Mouse (Mus musculus) CH12.LX (cell line): ENCODE measurements around the gene Bfsp2. TPM values are rescaled to one million over a fixed set of nuclear protein-coding genes. Genes with fewer than 3 reads are reported as not detected.

Experiments used
- DNase-seq: peaks from one replicate; pipeline ENCODE4 v3.0.0-alpha.2; 2013; ENCODE audit errors: extremely low read depth
- H3K27ac ChIP-seq: 2 replicates; pipeline ENCODE4 v1.5.1; 2012; ENCODE audit warnings: low read depth, mild to moderate bottlenecking, control low read depth, moderate library complexity; ENCODE audit not compliant: insufficient read depth
- H3K27me3 ChIP-seq: replicated peaks from 2 replicates; pipeline ENCODE3; 2012; ENCODE audit warnings: inconsistent platforms
- H3K36me3 ChIP-seq, 2 experiments: replicated peaks in 1 of 2; 2 replicates each; pipeline versions ENCODE3 to v1.6.1; 2012; ENCODE audit warnings: inconsistent platforms in 1 of 2, low read length in 1 of 2, mild to moderate bottlenecking in 1 of 2, mixed read lengths in 1 of 2, moderate library complexity in 1 of 2; ENCODE audit not compliant: control insufficient read depth in 1 of 2, insufficient read depth in 1 of 2
- H3K4me1 ChIP-seq, 2 experiments: 2 replicates each; pipeline ENCODE4 v1.6.1; 2012; ENCODE audit warnings: inconsistent platforms in 1 of 2, moderate library complexity in 1 of 2; ENCODE audit not compliant: insufficient read depth in 2 of 2, control insufficient read depth in 1 of 2
- H3K4me2 ChIP-seq: 2 replicates; pipeline ENCODE4 v1.6.1; 2012; ENCODE audit warnings: low read depth, mild to moderate bottlenecking, control low read depth; ENCODE audit not compliant: poor library complexity, insufficient read depth, severe bottlenecking
- H3K4me3 ChIP-seq, 3 experiments: fragments of 150-350 bp in 1 of 3; sonication (generic) in 1 of 3; replicated peaks in 1 of 3; 2 replicates each; pipeline versions ENCODE3 to v1.5.1; 2011 to 2012; ENCODE audit warnings: low read depth in 2 of 3, low read length in 2 of 3, mild to moderate bottlenecking in 2 of 3, moderate library complexity in 2 of 3, control low read depth in 1 of 3, improper control_type of control experiment in 1 of 3, inconsistent platforms in 1 of 3, mixed read lengths in 1 of 3; ENCODE audit not compliant: poor library complexity in 1 of 3
- H3K79me2 ChIP-seq: replicated peaks from 2 replicates; pipeline ENCODE4 v1.6.1; 2012; ENCODE audit warnings: mild to moderate bottlenecking, moderate library complexity; ENCODE audit not compliant: control insufficient read depth, poor library complexity, insufficient read depth, severe bottlenecking; ENCODE audit errors: extremely low read depth
- H3K9ac ChIP-seq: 2 replicates; pipeline ENCODE4 v1.6.1; 2012; ENCODE audit warnings: low read depth, mild to moderate bottlenecking, control low read depth, moderate library complexity; ENCODE audit not compliant: insufficient read depth
- H3K9me3 ChIP-seq: replicated peaks from 2 replicates; pipeline ENCODE3; 2012; ENCODE audit warnings: low read length, inconsistent platforms, mixed read lengths
- CTCF ChIP-seq, 2 experiments: IDR thresholded peaks in 1 of 2; conservative IDR thresholded peaks in 1 of 2; 2 replicates each; pipeline ENCODE4 v1.5.1; 2011 to 2012; ENCODE audit warnings: low read depth in 2 of 2, low read length in 2 of 2, improper control_type of control experiment in 1 of 2, inconsistent platforms in 1 of 2, mild to moderate bottlenecking in 1 of 2, moderate library complexity in 1 of 2
- E2F4 ChIP-seq: IDR thresholded peaks from 2 replicates; pipeline ENCODE4 v1.6.1; 2011; ENCODE audit warnings: low read depth, low read length, improper control_type of control experiment; ENCODE audit not compliant: insufficient replicate concordance
- ETS1 ChIP-seq: conservative IDR thresholded peaks from 2 replicates; pipeline ENCODE4 v1.6.1; 2012; ENCODE audit warnings: low read depth, mild to moderate bottlenecking, inconsistent platforms, low read length, improper control_type of control experiment, moderate library complexity
- GABPA ChIP-seq: IDR thresholded peaks from 2 replicates; pipeline ENCODE4 v1.6.1; 2012; ENCODE audit warnings: low read depth, low read length, improper control_type of control experiment, inconsistent platforms; ENCODE audit not compliant: insufficient replicate concordance
- HCFC1 ChIP-seq: IDR thresholded peaks from 2 replicates; pipeline ENCODE4 v1.6.1; 2012; ENCODE audit warnings: low read depth, mild to moderate bottlenecking, inconsistent platforms, low read length, improper control_type of control experiment
- MAFK ChIP-seq: IDR thresholded peaks from 2 replicates; pipeline ENCODE4 v1.6.1; 2011; ENCODE audit warnings: low read length, improper control_type of control experiment; ENCODE audit not compliant: insufficient replicate concordance
- POLR2AphosphoS2 ChIP-seq: IDR thresholded peaks from 2 replicates; pipeline ENCODE4 v1.6.1; 2011; ENCODE audit warnings: low read depth, low read length, improper control_type of control experiment
- RAD21 ChIP-seq: IDR thresholded peaks from 2 replicates; pipeline ENCODE4 v1.6.1; 2011; ENCODE audit warnings: low read depth, mild to moderate bottlenecking, low read length, improper control_type of control experiment, moderate library complexity
- SIN3A ChIP-seq: IDR thresholded peaks from 2 replicates; pipeline ENCODE4 v1.6.1; 2012; ENCODE audit warnings: low read length, improper control_type of control experiment, inconsistent platforms
- TBP ChIP-seq: conservative IDR thresholded peaks from 2 replicates; pipeline ENCODE4 v1.6.1; 2011; ENCODE audit warnings: low read depth, low read length, improper control_type of control experiment
- UBTF ChIP-seq: IDR thresholded peaks from 2 replicates; pipeline ENCODE4 v1.6.1; 2012; ENCODE audit warnings: low read depth, mild to moderate bottlenecking, inconsistent platforms, low read length, improper control_type of control experiment, moderate library complexity
- USF1 ChIP-seq: IDR thresholded peaks from 2 replicates; pipeline ENCODE4 v1.6.1; 2014; ENCODE audit warnings: low read depth, mild to moderate bottlenecking, inconsistent platforms, low read length, improper control_type of control experiment
- ZKSCAN1 ChIP-seq: IDR thresholded peaks from 2 replicates; pipeline ENCODE4 v1.6.1; 2012; ENCODE audit warnings: low read depth, inconsistent platforms, low read length, improper control_type of control experiment, borderline replicate concordance
- ZMIZ1 ChIP-seq: IDR thresholded peaks from 2 replicates; pipeline ENCODE4 v1.6.1; 2012; ENCODE audit warnings: low read depth, mild to moderate bottlenecking, inconsistent platforms, low read length, improper control_type of control experiment
- ZNF384 ChIP-seq: IDR thresholded peaks from 2 replicates; pipeline ENCODE4 v1.6.1; 2012; ENCODE audit warnings: low read depth, low read length, improper control_type of control experiment, inconsistent platforms
- dilution Hi-C: fragments of 300-500 bp; cut with MboI; formaldehyde crosslinking; loops from 2 replicates; pipeline ENCODE4 v1.14.3; 2020; ENCODE audit warnings: low sequenced_read_pairs; ENCODE audit not compliant: extremely low pct_unique_long_range_greater_than_20kb, extremely low pct_ligation_motif_present
- in situ Hi-C: fragments of 300-500 bp; cut with MboI; formaldehyde crosslinking; loops from 3 replicates; pipeline ENCODE4 v1.14.3; 2019; ENCODE audit warnings: low sequenced_read_pairs, low pct_ligation_motif_present, low pct_unique_long_range_greater_than_20kb, mixed read lengths
- polyA plus RNA-seq: library from polyadenylated mRNA; unstranded; fragments of >175 nt; gene quantifications from 2 replicates; pipeline ENCODE4 v1.2.1, GENCODE M21; 2012; ENCODE audit warnings: low read depth; ENCODE audit not compliant: insufficient read length
- total RNA-seq, 2 experiments: library from RNA; depleted of rRNA; stranded (reverse); fragments of 300-350 nt in 1 of 2; fragments of >200 nt in 1 of 2; gene quantifications; 2 replicates each; pipeline ENCODE4 v1.2.3; 2012 to 2014

The Bfsp2 gene
- total and polyA plus RNA-seq, 3 experiments = 0.64 to 4.8 (median 3.4) TPM

DNA sequence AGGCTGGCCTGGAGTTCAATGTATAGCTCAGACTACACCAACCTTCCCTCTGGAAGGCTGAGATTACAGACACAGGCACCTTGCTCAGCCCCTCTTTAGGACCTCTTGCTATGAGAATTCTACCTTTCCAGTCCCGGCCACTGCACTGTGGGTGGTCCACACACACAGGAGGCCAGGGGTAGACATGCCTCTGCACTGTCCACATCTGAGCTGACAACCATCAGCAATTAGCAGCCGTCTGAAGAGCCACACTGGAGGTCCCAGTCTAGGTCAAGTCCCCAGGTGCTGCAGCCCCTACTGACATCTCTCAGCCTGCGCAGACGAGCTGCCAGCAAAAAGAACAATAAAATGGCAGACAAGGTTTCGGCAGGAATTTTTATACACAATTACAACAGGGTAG lies 93.6 kb downstream of the Bfsp2 start:
- Histone ChIP-seq H3K79me2 (no peaks in the 10 kb centered on the region), H3K4me3 (no peak overlapping the region), H3K27me3 (peaks cover 1% of the 10 kb centered on the region), H3K4me1 (peaks cover 12 to 22% of the 10 kb centered on the region in 2 experiments), H3K9ac (no peak overlapping the region), H3K36me3 (no peaks in the 10 kb centered on the region), H3K4me2 (no peak overlapping the region), H3K9me3 (no peaks in the 10 kb centered on the region), H3K27ac (no peak overlapping the region)
- dilution Hi-C loops = no loop called here
- no peak for DNase-seq
- no peak for TF ChIP-seq ZMIZ1
- TF ChIP-seq E2F4 = no peak
- no peak for TF ChIP-seq ZNF384
- no peak for TF ChIP-seq GABPA
- no peak for TF ChIP-seq ETS1
- no peak for TF ChIP-seq MAFK
- no peak for TF ChIP-seq RAD21
- TF ChIP-seq CTCF (conservative IDR thresholded peaks at IDR 0.05 in 1 of 2, IDR thresholded peaks at IDR 0.05 in 1 of 2; ENCODE audit: low read depth in 2 of 2, low read length in 2 of 2) = no peak
- TF ChIP-seq ZKSCAN1 = no peak
- TF ChIP-seq, all 38 proteins: peak for 0
- in situ Hi-C loops = no loop called here

GRCm38 (mm10) chr9:103385600-103385999 lies 94.6 kb downstream of the Bfsp2 start:
- DNase-seq = no peak
- no peaks in the 10 kb centered on the region for H3K9me3 ChIP-seq
- no peak overlapping the region for H3K4me3 ChIP-seq
- H3K27ac ChIP-seq = no peak overlapping the region
- no peaks in the 10 kb centered on the region for H3K36me3 ChIP-seq
- H3K9ac ChIP-seq = no peak overlapping the region
- dilution Hi-C loops (no loop called here), in situ Hi-C loops (no loop called here)
- H3K79me2 ChIP-seq = no peaks in the 10 kb centered on the region
- TF ChIP-seq E2F4 (no peak), POLR2AphosphoS2 (no peak), HCFC1 (no peak), SIN3A (no peak), TBP (no peak), UBTF (no peak), GABPA (no peak), USF1 (no peak)
- H3K4me1 ChIP-seq = peaks cover 12 to 22% of the 10 kb centered on the region in 2 experiments
- no peak overlapping the region for H3K4me2 ChIP-seq
- no peaks in the 10 kb centered on the region for H3K27me3 ChIP-seq
